Mouse (Mus musculus): ENCODE data around the gene Cox6b1.

DNA sequence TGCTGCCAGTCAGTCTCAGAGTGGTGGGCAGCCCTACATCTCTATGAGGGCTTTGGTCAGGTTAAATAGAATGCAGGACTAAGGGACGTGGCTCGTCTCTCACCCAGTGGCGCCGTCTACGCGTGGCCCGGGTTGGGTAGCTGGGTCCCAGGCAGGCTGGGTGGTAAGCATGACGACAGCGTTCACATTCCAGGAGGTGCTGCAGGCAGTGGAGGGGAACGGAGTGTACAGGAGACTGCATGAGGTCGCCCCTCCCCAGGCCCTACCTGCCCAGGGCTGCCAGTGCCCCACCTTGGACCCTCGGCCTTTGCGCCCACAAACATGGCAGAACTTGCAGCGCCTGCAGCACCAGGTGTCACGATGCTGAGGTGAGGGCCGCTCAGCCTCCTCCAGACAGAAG is 44.4 kb downstream of the Cox6b1 start:
- TF ChIP-seq CTCF (IDR thresholded peaks at IDR 0.05; ENCODE audit: control insufficient read depth, insufficient read depth, insufficient read length), result no peak
- no peak for TF ChIP-seq MAX (IDR thresholded peaks at IDR 0.05)
